Mouse (Mus musculus) cerebellum, adult (tissue): Measurements from ENCODE around the gene 1700086D15Rik.
A peak's percentile ranks its signal among the peaks of the same experiment; 100 is the strongest.

ENCODE experiments used
- ATAC-seq: cut with Nextera tagmentation; 2 replicates; pipeline ENCODE4 v1.9.2; 2017; ENCODE audit warnings: mild to moderate bottlenecking, moderate library complexity, mixed read lengths; ENCODE audit not compliant: insufficient number of reproducible peaks, low FRiP score, low TSS enrichment

The 1700086D15Rik gene

DNA sequence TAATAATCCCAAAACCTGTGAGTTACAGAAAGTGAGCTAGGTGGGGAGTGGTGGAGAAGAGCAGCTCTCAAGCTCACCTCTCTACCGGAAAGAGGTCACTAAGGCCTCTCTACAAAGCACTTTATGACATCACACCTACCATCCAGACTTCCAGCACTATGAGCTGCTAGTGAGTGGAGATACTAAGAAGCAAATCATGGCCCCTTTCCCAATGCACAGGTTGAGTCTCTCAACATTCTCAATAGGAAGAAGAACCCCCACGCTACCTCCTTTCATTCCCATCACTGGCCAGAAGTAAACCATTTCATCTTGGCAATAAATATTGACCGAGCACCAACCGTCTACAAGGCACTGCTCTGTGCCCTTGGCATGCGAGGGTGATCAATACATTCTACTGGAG, at the start of gene 1700086D15Rik:
1700086D15Rik (minus strand) TSS at position 101 of the 400 bp plus-strand sequence.
- ATAC-seq, result no peak

DNA sequence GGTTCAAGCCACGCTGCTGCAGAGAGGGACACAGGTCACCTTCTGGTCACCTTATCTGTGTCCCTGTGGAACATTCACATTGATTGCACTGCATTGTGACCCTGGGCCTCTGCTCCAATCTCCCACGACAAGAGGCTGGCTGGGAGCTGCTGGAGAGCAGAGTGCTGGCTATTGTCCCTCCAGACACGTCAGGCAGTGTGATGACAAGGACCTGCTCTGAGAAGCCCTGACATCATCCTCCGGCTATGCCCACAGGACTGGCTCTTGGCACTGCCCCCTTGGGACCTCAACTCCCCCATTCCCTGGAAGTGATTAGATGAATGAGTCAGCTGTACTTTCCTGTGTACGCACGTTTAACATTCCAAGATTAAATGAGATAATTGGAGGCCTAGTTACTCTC, 49.8 kb upstream of the 1700086D15Rik start:
- ATAC-seq, result no peak

DNA sequence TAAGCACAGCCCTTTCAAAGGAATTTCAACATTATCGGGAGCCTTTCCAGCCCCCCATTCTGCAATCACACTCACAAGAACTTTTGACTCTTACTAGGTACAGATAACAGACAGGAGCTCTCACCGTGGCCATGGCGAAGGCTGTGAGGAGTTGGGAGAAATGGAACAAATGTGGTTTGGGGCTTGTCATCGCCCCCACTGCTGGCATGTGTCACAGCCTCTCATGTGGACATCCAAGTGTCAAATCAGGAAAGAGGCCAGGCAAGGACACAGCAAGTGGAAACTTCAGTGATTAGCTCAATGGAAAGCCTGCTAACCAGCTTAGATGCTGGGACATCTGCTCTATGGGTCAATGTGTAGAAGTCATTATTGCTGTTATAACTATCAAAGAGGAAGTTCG, 45.6 kb upstream of the 1700086D15Rik start:
- no peak for ATAC-seq

DNA sequence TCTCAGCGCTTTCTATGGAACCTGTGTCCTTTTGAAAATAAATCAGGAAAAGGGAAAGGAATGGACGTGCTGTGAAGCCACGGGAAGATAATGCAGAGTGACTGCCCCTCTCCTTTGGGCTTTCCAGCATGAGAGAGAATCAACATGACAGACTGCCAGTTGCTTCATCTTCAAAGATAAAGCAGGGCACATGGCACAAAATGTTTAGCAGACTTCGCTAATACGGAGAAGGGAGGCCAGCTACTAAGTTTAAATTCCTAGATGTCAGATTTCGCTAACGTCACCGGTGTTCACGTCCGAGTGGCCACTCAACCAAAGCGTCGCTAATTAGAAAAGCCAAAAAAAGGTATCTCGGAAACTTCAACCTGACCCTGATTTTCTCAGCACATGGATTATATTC, 45.0 kb upstream of the 1700086D15Rik start:
- no peak for ATAC-seq

DNA sequence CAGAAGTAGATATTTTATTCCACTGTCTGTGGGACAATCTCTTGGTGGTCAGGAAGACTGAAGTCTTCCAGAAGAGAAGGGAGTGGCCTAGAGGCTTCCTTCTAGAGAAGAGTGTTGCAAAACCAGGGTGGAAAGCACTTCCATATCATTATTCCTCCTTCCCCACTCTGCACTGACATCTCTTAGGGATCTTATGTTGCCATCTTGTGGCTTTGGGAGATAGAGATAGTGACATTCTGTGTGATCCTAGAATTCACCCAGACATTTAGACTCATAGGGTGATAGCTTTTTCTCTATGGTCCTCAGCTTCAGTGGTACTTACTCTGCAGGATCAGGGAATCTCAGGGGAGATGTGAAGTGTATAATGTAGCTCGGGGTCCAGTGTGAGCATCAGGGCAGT, 43.3 kb upstream of the 1700086D15Rik start:
- no peak for ATAC-seq

DNA sequence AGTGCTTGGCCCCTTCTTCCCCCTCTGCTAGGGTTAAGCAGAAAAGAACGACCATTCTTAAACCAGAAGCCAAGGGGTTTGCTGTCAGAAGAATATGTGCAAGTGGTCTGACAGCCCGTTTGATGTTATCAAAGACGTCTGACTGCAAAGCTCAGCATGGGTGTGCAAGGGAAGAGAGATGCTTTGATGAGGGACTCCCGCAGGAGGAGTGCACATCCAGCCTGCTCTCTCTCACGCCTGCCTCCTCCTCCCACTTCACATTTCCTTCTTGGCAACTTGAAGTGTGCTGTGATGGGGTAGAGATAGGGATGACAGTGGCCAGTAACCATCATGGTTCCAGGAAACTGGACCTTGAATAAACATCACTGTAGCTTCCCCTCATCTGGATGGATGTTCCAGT, 42.5 kb upstream of the 1700086D15Rik start:
- ATAC-seq, result no peak

DNA sequence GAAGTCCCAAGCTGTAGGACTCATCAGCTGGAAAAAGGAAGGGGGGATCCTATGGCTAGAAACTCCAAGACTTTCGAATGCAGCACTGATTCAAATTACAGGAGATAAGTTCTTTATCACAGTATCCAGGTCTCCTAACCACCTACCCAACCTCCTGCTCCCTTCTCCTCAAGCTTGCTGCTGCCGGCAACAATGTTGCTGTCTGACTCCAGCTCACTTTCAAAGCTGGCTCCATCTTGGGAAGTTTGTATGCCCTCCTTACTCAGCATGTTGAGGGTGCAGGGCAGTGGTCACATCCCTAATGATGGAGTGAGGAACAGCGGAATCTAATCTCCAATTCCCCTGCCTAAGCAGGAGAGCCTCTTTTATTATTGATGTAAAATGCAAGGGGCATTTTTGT, 38.3 kb upstream of the 1700086D15Rik start:
- ATAC-seq, result no peak

DNA sequence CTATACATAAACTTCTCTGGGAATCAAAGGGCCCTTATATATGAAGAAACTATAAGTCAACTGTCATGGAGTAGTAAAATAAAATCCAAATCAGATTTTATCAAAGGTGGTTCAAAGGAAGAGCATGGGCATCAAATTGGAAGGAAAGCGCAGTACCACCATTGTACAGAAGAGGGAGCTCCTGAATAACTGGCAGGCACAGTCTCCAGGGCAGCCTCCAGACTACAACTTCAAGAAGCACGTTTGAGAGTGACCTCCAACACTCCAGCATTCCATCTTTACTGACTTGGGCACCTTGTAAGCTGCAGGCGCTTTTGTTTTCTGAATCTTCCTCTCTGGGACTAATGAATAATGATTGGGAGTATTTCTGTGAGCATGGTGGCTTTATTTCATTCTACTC, 37.6 kb upstream of the 1700086D15Rik start:
- peak; percentile 45; the same call in 1 of the 2 replicates for ATAC-seq

DNA sequence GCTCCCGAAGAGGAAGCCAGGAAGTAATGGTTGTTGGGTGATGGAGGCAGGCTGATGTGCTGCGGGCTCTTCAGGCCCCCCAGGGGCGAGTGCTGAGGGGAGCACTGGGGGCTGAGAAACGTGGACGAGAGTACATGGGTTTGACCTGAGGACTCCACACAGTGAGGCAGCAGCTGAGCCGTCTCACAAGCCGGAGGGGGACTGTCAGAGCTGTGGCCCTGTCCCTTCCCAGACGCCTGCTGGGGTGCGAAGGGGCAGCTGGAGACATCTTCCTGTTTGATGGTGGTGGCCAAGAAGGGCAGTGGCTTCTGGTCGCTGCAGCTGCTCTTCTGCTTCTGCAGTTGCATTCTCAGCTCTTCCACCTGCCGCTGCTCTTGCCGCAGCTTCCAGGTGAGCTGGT, 27.3 kb upstream of the 1700086D15Rik start:
- no peak for ATAC-seq

DNA sequence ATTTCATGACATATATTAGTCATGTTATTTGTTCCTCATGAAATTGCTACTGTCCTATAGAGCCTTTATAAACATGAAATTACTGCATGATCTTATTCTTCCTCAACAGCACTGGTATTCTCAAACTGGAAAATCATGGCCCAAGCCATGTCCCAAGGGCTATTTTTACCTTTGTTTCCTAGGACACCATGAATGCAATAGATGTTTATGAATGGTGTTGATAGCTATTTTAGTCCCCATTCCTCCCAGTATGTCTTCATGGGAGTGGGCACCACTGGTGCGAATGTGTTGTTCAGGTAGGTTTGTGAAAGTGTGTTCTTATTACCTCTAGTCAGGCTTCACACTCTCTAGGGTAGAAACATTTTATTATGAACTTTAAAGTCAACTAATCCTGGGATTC, 25.4 kb upstream of the 1700086D15Rik start:
- no peak for ATAC-seq

DNA sequence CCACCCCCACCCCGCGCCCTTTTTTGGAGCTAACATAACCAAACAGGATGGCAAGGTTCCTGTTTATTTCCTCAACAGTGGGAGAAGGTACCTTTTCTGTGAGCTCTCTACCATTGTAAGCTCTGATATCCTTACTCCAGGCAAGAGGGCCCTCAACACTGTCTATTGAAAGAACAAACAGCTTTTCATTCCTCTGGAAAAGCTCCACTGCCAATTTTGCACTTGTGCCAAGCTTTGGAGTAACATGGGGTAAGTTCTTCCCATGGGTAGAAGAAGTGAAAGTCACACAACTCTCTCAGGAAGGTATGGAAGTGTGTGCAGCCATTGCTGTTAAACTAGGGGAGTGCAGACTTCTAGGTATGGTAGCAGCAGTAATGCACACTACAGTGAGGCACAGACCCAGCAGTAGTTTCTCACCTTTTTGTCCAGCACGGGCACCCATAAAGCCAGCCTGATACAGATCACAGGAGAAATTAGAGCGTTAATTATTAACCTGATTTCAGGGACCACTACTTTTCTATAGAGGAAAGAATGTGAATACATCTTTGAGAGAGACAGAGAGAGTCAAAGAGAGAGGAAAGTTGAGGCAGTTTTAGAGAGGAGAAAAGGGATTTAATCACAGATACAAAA, 10.5 kb upstream of the 1700086D15Rik start:
- ATAC-seq, result no peak

DNA sequence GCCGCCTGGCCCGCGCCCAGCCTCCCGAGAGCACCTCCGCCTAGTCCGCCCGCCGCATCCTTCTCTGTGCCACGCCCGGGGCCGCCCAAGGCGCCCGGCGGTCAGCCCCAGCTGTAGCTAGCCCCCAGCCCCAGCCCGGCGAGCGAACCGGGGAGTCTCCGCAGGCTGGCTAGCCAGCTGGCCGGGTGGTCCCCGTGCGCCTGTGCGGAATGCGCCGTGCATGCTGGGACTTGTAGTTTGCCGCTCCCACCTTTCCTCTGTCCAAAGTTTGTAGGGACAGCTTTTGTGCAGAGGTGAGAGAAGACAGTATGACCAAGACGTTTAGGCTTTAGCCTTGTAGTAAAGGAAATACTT, 3.1 kb upstream of the 1700086D15Rik start, which contains the start of gene Arhgap44:
Arhgap44 (minus strand) TSS at position 195 of the 354 bp plus-strand sequence.
- peak; percentile 84 for ATAC-seq

DNA sequence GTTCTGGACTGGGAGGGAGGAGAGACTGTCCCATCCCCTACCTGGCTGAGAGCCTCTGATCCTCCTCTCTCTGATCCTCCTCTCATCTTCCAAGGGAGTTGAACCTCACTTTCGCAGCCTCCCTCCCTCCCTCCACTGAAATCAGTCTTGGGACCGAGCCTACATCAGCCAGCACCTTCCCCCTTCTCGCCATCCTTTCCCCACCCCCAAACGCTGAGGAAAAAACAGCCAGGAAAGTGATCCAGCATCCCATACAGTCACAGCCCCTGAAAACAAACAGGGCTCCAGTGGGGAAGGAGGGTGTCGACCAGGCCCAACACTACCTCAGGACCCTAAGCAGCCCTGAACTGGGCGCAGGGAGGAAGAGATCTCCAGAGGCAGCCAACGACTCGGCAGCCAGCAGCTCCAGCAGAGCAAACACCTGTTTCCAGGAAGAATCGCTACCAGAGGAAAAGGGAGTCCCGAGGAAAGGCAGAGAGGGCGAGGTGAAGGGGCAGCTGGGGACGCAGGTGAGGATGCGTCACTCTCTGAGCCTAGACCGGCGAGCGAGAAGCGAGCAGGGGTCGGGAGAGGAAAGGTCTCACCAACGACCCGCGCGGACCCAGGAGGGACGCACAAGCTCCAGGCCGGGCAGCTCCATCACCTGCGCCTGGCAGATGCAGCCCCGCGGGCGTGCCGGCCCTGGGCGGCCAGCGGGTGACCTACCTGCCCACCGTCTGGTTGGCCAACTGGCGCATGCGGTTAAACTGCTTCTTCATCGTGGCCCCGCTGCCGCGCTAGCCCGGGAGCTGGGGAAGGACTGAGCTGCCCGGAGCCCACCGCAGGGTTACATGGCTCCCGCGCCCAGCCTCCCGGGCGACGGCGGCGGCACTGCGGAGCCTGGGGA, 2.4 kb upstream of the 1700086D15Rik start:
- peak; percentile 50 for ATAC-seq

DNA sequence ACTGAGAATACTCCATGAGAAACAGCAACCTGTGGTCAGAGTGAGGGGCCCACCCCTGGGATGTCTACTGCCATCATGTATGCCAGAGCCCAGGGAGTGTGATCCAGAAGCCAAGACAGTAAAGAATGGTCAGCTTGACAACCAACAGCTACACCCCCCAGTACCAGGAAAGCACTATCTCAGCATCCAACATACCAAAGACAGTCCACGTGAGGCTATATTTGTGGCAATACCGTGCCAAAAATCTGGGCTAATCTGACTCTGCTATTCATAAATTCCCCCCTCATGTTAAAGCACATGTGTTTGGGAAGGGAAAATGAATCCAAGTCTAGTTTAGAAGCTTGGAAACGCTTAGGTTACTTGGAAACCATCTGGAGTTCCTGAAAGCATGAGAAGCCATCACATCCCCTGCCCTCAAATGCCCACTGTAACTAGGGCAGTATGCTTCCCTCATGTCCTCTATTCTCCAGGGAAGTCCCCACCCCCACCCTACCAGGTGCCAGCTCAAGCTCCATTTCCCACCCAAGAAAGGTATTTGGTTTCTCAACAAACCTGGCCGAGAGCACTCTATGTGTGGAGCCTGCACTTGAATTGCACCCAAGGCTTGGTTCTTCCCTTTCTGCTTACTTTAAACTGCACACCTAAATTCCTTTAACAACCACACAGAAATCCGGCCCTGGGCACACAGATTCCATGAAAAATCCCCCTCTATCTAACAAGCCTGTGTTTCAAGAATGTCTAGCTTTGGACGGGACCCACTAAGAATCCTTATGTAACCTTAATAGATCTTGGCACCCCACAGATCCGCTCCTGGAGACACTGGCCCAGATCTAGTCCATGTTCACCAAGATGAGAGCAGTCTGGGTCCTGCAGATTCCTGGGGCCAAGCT, 1.5 kb upstream of the 1700086D15Rik start:
- ATAC-seq, result no peak

DNA sequence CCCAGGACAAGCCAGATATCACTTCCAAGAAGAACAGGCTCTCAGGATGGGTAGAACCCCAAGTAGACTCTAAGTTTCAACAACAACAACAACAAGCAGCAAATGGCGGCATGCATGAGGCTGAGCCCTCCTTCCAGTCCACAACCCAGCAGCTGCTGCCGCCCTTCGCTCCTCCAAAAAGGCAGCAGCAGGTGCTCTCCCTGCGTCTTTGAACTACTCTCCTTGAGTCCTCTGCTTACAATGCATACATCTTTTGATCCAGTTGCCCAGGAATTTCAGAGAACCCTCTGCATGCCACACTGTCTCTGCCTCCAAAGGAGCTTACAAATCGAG, 1.1 kb downstream of the 1700086D15Rik start:
- no peak for ATAC-seq

DNA sequence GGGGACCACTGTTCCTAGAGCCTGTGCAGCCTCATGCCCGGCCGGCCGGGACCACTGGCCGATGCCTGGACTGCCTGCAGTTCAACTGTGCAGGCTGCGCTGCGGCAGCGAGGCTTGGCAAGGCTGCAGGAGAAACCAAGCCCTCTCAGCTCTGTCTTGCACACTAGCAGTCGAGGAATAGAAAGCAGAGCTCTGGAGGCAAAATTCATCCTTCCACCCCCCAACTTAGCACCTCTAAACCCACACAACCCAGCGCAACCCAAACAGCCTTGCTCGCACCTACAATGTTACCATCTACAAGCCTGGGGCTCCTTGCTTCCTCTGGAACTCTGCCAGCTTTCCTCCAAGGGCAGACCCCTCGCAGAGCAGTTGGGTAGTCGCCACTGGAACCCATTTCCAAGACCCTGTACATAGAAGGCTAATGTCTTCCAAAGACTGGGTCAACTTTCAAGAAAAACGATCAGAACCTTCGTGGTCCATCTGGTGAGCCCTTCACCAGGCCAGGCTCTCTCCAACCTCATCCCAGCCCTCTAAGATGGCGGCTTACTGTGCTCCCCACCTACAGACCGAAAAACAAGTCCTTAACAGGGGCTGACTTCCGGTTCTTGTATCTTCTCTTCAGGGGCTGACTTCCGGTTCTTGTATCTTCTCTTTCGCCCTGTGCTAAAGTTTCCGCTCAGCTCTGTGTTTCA, 1.6 kb downstream of the 1700086D15Rik start:
- ATAC-seq, result no peak

DNA sequence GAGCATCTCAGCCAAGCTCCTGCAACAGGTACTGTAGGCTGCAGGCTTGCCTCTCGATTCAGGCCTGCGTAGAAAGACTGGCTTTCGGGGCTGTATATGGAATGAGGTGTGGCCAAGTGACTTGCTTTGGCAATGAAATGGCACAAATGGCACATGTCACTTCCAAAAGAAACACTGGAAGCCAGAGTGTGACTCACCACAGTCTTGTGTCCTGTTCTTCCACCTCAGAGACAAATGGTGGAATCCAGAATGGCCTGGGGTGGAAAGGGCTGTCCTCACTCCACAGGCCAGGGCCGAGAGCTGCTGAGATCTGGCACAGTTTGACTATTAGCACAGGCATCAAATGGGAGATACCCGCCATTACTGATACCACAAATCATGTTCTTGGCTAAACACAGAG, 6.7 kb downstream of the 1700086D15Rik start:
- 0 out of 2 replicates have a peak, but pooled peaks have one; percentile 36 for ATAC-seq

DNA sequence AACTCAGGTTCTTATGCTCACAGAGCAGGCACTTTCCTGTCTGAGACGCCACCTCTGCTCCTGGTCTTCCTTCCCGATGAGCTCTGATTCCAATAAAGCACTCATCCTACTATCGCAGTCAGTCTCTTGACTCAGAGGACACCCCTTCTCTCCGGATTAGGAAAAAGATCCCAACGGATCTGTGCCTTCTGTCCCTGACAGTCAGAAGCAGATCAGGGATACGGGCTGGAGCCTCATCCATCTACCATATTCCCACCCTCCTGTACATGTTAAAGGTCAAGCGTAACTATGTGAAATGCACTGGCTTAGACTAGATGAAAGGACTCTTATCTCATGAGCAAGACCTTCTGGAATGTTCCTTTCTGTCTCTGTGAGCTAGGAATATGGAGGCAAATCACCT, 11.2 kb downstream of the 1700086D15Rik start:
- no peak for ATAC-seq

DNA sequence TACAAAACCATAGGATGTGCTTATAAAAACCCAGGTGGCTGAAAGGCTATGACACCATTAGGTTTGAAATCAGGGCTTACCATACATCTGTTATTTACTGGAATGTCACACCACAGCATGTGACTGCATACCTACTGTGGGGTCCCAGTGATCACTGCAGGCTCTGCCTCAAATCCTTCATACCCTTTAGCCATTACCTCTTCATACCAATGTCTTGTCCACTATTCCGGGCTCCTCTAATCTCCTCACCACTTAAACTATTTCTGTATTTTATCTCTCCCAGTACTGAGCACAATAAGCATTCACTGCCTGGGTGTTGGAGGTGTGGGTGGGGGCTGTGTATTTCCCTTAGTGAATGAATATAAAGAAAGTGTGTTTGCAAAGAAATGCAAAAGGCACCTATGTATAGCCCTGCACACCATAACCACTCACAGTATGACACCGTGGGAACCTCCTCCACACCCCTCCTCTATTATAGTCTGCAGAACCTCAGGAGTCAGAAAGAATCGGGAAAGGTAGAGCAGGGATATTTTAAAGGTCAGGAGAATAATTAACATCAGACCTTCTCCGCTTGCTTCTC, 16.8 kb downstream of the 1700086D15Rik start:
- no peak for ATAC-seq

DNA sequence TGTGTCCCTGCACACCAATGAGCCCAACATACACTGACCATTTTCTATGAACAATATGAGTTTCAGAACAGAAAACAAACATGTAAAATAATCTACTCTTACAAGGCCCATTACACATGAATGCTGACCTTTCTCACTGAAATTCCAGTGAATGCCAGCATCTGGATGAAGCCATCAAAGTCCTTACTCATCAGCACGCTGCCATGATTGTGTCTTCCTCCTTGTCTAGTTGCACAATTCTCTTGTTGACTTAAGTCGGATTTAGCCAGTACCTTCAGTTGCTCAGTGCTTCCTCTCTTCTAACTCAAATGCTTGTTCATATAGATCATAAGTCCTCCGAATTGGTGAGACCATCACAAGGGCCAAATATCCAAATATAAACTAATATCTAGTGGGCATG, 20.7 kb downstream of the 1700086D15Rik start:
- no peak for ATAC-seq
